Mouse (Mus musculus): ENCODE measurements at regions not wholly inside any gene's neighbourhood (a gene's known extent, or its start where the extent isn't known, plus 50 kb on each side); places are given as distances from the start of the nearest gene placed in this dataset.

DNA sequence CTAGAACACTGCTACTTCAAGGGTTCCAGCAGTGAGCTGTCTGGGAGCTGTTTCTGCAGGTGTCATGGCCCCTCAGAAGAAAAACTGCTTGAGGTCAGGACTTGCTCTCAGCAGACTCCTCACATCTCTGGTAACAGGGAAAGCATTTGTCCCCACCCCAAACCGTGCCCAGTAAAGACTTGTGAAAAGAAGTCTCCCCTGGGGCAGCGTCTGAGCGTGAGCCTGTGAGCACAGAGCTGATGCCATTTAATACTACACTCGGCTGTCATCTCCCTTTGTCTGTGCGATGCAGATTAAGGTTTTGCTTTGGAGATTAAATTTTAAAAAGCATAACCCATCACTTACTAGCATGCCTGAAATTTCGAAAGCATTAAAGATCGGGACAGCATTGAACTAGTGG, 261.9 kb downstream of the Wdr11 start:
- Histone ChIP-seq H3K4me1 (peaks cover 6% of the 10 kb centered on the region; the same call in 1 of the 2 replicates), H3K4me3 (no peak overlapping the region), H3K27ac (no peak overlapping the region), H3K27me3 (ENCODE audit: low read depth, poor library complexity, severe bottlenecking) (no peaks in the 10 kb centered on the region), H3K36me3 (no peaks in the 10 kb centered on the region), H3K9me3 (replicated peaks) (no peaks in the 10 kb centered on the region)
- 63% methylated on average over 7 of the region's 7 CpGs for WGBS
- no peak for DNase-seq (ENCODE audit: low spot score)

DNA sequence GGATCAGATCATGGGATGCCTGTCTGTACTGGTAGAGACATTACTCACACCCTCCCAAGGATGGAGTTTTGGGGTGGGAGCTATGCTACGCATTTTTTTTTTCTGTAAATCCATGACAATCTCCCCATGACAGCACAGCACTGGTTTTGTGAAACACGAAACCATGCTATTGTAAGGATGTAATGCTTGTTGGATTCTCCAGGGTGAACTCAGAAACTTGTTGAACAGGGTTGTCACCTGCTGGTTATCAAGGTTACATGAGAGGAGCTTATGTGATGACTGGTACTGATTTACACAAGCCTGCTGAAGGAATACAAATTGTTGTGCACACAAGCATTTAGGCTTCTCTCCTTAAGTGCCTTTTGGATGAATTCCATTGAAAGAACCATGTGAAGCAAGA, 263.3 kb downstream of the Wdr11 start:
- Histone ChIP-seq H3K4me3 (no peak overlapping the region), H3K36me3 (no peaks in the 10 kb centered on the region), H3K4me1 (peaks cover 6% of the 10 kb centered on the region; the same call in 1 of the 2 replicates), H3K9me3 (replicated peaks) (no peaks in the 10 kb centered on the region), H3K27ac (no peak overlapping the region), H3K27me3 (ENCODE audit: low read depth, poor library complexity, severe bottlenecking) (no peaks in the 10 kb centered on the region)
- no peak for DNase-seq (ENCODE audit: low spot score)
- WGBS = 76% methylated on average over 2 of the region's 2 CpGs

DNA sequence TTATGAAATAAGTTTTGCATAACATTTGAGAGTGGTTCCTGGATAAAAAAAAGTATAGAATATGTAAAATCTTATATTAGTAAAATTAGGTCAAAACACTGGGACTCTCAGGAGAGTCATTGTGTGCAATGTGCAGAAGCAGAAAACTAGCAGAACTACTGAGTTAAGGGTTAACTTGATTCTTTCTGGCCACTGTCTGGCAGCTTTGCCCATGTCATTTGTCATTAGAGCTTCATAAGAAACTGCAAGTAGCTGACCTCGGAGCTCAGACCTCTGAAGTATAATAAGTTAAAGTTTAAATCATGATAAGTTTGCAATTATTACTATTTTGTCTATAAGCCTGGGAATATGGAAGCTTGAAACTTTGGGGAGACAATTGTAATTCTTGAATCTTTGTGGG, 271.3 kb downstream of the Wdr11 start:
- no peaks in the 10 kb centered on the region for H3K4me1 ChIP-seq
- H3K9me3 ChIP-seq (replicated peaks) = no peaks in the 10 kb centered on the region
- H3K4me3 ChIP-seq = no peak overlapping the region
- H3K27me3 ChIP-seq (ENCODE audit: low read depth, poor library complexity, severe bottlenecking) = no peaks in the 10 kb centered on the region
- no peak overlapping the region for H3K27ac ChIP-seq
- no peaks in the 10 kb centered on the region for H3K36me3 ChIP-seq
- DNase-seq (ENCODE audit: low spot score) = no peak
- 34% methylated on average over 1 of the region's 1 CpGs for WGBS

- DNase-seq (ENCODE audit: low spot score) = no peak
- Histone ChIP-seq H3K27me3 (ENCODE audit: low read depth, poor library complexity, severe bottlenecking) (no peaks in the 10 kb centered on the region), H3K36me3 (no peaks in the 10 kb centered on the region), H3K4me3 (no peak overlapping the region), H3K27ac (no peak overlapping the region), H3K9me3 (replicated peaks) (no peaks in the 10 kb centered on the region), H3K4me1 (no peaks in the 10 kb centered on the region)
- 86% methylated on average over 3 of the region's 3 CpGs for whole genome bisulfite sequencing
These were observed 273.9 kb downstream of the Wdr11 start for GRCm38 (mm10) chr7:129865536-129865935.

GRCm38 (mm10) chr7:129872208-129872790, 280.6 kb downstream of the Wdr11 start:
- Histone ChIP-seq H3K27me3 (ENCODE audit: low read depth, poor library complexity, severe bottlenecking) (no peaks in the 10 kb centered on the region), H3K4me3 (no peak overlapping the region), H3K9me3 (replicated peaks) (no peaks in the 10 kb centered on the region), H3K27ac (no peak overlapping the region), H3K36me3 (no peaks in the 10 kb centered on the region), H3K4me1 (peaks cover 35% of the 10 kb centered on the region)
- WGBS = 69% methylated on average over 11 of the region's 11 CpGs
- DNase-seq (ENCODE audit: low spot score) = no peak

DNA sequence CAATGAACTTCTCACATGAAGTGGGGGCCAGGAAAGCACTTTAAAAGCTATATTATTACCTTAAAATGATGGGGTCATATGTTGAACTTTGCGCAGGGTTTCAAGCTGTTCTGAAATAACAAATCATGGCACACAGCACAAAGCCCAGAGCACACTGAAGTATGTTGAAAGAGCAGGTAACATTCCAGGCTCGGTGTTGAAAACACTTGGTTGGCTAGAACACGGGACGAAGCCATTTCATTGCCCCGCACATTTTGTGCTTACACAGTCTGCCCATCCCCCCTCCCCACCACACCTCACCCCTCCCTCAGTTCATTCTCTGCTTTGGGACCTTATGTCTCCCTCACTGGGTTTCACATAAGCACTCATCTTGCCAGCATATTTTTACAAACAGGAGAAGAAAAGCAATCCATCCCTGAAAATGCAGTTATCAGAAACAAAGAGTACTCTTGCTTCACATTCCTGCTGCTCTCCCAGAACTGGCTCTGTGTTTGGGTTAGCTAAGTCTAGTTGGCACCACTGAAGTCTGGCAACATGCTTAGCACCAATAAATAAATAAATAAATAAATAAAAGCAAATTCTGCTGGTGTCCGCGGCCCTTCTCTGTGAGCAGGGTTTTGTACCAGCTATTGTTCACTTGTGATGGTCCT, 284.7 kb downstream of the Wdr11 start:
- H3K27ac ChIP-seq = peak overlapping the region; percentile 58; the same call in 1 of the 2 replicates
- H3K9me3 ChIP-seq (replicated peaks) = no peaks in the 10 kb centered on the region
- no peak for DNase-seq (ENCODE audit: low spot score)
- WGBS = 79% methylated on average over 7 of the region's 7 CpGs
- no peak overlapping the region for H3K4me3 ChIP-seq
- no peaks in the 10 kb centered on the region for H3K36me3 ChIP-seq
- H3K4me1 ChIP-seq = peaks cover 35% of the 10 kb centered on the region
- no peaks in the 10 kb centered on the region for H3K27me3 ChIP-seq (ENCODE audit: low read depth, poor library complexity, severe bottlenecking)

DNA sequence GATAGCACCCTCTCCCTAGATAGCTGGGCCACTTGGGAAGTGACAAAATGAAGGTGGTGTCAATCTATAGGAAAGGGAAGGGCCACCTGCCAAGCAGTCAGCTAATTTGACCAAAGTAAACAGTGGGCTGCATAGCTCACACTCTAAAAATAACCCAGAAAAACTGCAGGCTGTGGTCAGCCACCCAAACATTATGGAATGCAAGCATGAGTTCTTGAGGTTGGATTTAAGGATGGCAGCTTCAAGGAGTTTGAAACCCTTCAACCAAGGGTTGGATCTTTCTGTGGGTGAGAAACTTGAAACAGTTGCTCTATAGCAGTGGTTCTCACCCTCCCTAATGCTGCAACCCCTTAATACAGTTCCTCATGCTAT, 285.2 kb downstream of the Wdr11 start:
- H3K9me3 ChIP-seq (replicated peaks) = no peaks in the 10 kb centered on the region
- no peak overlapping the region for H3K4me3 ChIP-seq
- no peaks in the 10 kb centered on the region for H3K27me3 ChIP-seq (ENCODE audit: low read depth, poor library complexity, severe bottlenecking)
- H3K4me1 ChIP-seq = peaks cover 35% of the 10 kb centered on the region
- DNase-seq (ENCODE audit: low spot score) = no peak
- H3K27ac ChIP-seq = 0 out of 2 replicates have a peak overlapping the region, but pooled peaks have one; percentile 3
- no peaks in the 10 kb centered on the region for H3K36me3 ChIP-seq

GRCm38 (mm10) chr7:129896291-129896690, 304.6 kb downstream of the Wdr11 start:
- Histone ChIP-seq H3K4me1 (peaks cover 8% of the 10 kb centered on the region; the same call in 1 of the 2 replicates), H3K9me3 (replicated peaks) (no peaks in the 10 kb centered on the region), H3K4me3 (no peak overlapping the region), H3K27me3 (ENCODE audit: low read depth, poor library complexity, severe bottlenecking) (no peaks in the 10 kb centered on the region), H3K36me3 (no peaks in the 10 kb centered on the region), H3K27ac (no peak overlapping the region)
- WGBS = 88% methylated on average over 7 of the region's 7 CpGs
- no peak for DNase-seq (ENCODE audit: low spot score)

DNA sequence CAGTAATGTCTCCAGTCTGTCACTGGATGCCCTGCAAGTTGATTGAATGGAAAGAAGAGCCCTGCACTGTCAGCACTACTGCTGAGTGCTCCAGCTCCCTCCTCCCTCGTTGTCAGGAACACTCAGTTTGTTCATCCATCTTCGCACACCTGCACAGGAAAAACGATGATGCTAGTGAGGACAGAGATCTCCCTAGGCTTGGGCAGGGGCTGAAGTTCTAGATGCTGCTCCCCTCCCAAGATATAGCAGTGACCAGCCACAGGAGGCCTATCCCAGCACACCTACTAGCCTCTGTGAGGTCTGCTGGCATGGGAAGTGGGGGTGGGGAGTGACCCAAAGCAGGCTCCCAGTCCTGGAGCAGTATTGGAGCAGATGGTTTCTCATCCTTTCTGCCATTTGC, 305.8 kb downstream of the Wdr11 start:
- no peak overlapping the region for H3K4me3 ChIP-seq
- 84% methylated on average over 3 of the region's 3 CpGs for WGBS
- H3K4me1 ChIP-seq = peaks cover 8% of the 10 kb centered on the region; the same call in 1 of the 2 replicates
- H3K36me3 ChIP-seq = no peaks in the 10 kb centered on the region
- H3K27me3 ChIP-seq (ENCODE audit: low read depth, poor library complexity, severe bottlenecking) = no peaks in the 10 kb centered on the region
- DNase-seq (ENCODE audit: low spot score) = no peak
- H3K27ac ChIP-seq = no peak overlapping the region
- H3K9me3 ChIP-seq (replicated peaks) = no peaks in the 10 kb centered on the region

- H3K4me1 ChIP-seq = peaks cover 3% of the 10 kb centered on the region; the same call in 1 of the 2 replicates
- H3K27ac ChIP-seq = no peak overlapping the region
- no peaks in the 10 kb centered on the region for H3K9me3 ChIP-seq (replicated peaks)
- 82% methylated on average over 4 of the region's 4 CpGs for WGBS
- no peaks in the 10 kb centered on the region for H3K36me3 ChIP-seq
- H3K4me3 ChIP-seq = no peak overlapping the region
- no peak for DNase-seq (ENCODE audit: low spot score)
- no peaks in the 10 kb centered on the region for H3K27me3 ChIP-seq (ENCODE audit: low read depth, poor library complexity, severe bottlenecking)
These were observed 310.6 kb downstream of the Wdr11 start for GRCm38 (mm10) chr7:129902256-129902655.

- Histone ChIP-seq H3K9me3 (replicated peaks) (no peaks in the 10 kb centered on the region), H3K36me3 (no peaks in the 10 kb centered on the region), H3K27me3 (ENCODE audit: low read depth, poor library complexity, severe bottlenecking) (no peaks in the 10 kb centered on the region), H3K4me3 (no peak overlapping the region), H3K27ac (no peak overlapping the region), H3K4me1 (peaks cover 3% of the 10 kb centered on the region; the same call in 1 of the 2 replicates)
- WGBS = 56% methylated on average over 5 of the region's 5 CpGs
- DNase-seq (ENCODE audit: low spot score) = no peak
These were observed 311.5 kb downstream of the Wdr11 start for GRCm38 (mm10) chr7:129903126-129903525.

GRCm38 (mm10) chr7:129906131-129906530, 314.5 kb downstream of the Wdr11 start:
- Histone ChIP-seq H3K9me3 (replicated peaks) (no peaks in the 10 kb centered on the region), H3K27ac (no peak overlapping the region), H3K27me3 (ENCODE audit: low read depth, poor library complexity, severe bottlenecking) (no peaks in the 10 kb centered on the region), H3K4me3 (no peak overlapping the region), H3K36me3 (no peaks in the 10 kb centered on the region), H3K4me1 (peaks cover 3% of the 10 kb centered on the region; the same call in 1 of the 2 replicates)
- DNase-seq (ENCODE audit: low spot score) = no peak
- WGBS = 87% methylated on average over 1 of the region's 1 CpGs

GRCm38 (mm10) chr7:129908826-129909225, 317.2 kb downstream of the Wdr11 start:
- no peak overlapping the region for H3K27ac ChIP-seq
- WGBS = 89% methylated on average over 5 of the region's 5 CpGs
- no peaks in the 10 kb centered on the region for H3K9me3 ChIP-seq (replicated peaks)
- DNase-seq (ENCODE audit: low spot score) = no peak
- no peak overlapping the region for H3K4me3 ChIP-seq
- H3K27me3 ChIP-seq (ENCODE audit: low read depth, poor library complexity, severe bottlenecking) = no peaks in the 10 kb centered on the region
- no peaks in the 10 kb centered on the region for H3K4me1 ChIP-seq
- no peaks in the 10 kb centered on the region for H3K36me3 ChIP-seq
